Mouse (Mus musculus) neural tube, embryonic 11.5 days (tissue): ENCODE measurements around the gene Ppil4. TPM values are rescaled to one million over a fixed set of nuclear protein-coding genes. Genes with fewer than 3 reads are reported as not detected.

ENCODE experiments used
- ATAC-seq: fragments of 200-750 bp; cut with Nextera tagmentation; 2 replicates; pipeline ENCODE4 v1.8.0; 2017; ENCODE audit warnings: moderate number of reproducible peaks, mild to moderate bottlenecking, moderate TSS enrichment, moderate library complexity; ENCODE audit not compliant: insufficient read depth, low FRiP score, low TSS enrichment
- DNase-seq: peaks from one replicate; pipeline ENCODE4 v3.0.0-alpha.2; 2015; ENCODE audit warnings: low spot score
- H3K27ac ChIP-seq: fragments of 300-500 bp; sonication (generic); 2 replicates; pipeline ENCODE4 v1.5.1; 2014; ENCODE audit warnings: low read depth, mild to moderate bottlenecking, low read length
- H3K27me3 ChIP-seq: fragments of 300-500 bp; sonication (generic); 2 replicates; pipeline ENCODE4 v1.6.1; 2014; ENCODE audit warnings: mild to moderate bottlenecking, low read length, mixed read lengths; ENCODE audit not compliant: control insufficient read depth, insufficient read depth
- H3K36me3 ChIP-seq: fragments of 300-500 bp; sonication (generic); 2 replicates; pipeline ENCODE4 v1.6.1; 2014; ENCODE audit warnings: mild to moderate bottlenecking, low read length, moderate library complexity, mixed read lengths; ENCODE audit not compliant: control insufficient read depth, insufficient read depth
- H3K4me1 ChIP-seq: fragments of 300-500 bp; sonication (generic); 2 replicates; pipeline ENCODE4 v1.6.1; 2014; ENCODE audit warnings: low read length, mixed read lengths; ENCODE audit not compliant: control insufficient read depth, insufficient read depth
- H3K4me2 ChIP-seq: fragments of 300-500 bp; sonication (generic); 2 replicates; pipeline ENCODE4 v1.6.1; 2014; ENCODE audit warnings: low read depth, mild to moderate bottlenecking, moderate library complexity
- H3K4me3 ChIP-seq: fragments of 300-500 bp; sonication (generic); 2 replicates; pipeline ENCODE4 v1.5.1; 2014; ENCODE audit warnings: low read depth, low read length
- H3K9ac ChIP-seq: fragments of 300-500 bp; sonication (generic); 2 replicates; pipeline ENCODE4 v1.6.1; 2014; ENCODE audit warnings: mild to moderate bottlenecking, low read length
- H3K9me3 ChIP-seq: fragments of 300-500 bp; sonication (generic); 2 replicates; pipeline ENCODE4 v1.6.1; 2016; ENCODE audit warnings: low read length; ENCODE audit not compliant: control insufficient read depth
- WGBS: fragments of 180-500 bp; shearing (Covaris S2); extraction: QIAGEN DNeasy Blood & Tissue Kit; methylation state at CpG from one replicate; pipeline ENCODE4 v1.1.7; 2014; 5-methylcytosine and 5-hydroxymethylcytosine counted together
- polyA plus RNA-seq: library from polyadenylated mRNA; unstranded; fragments of >200 nt; fragmentation: Nextera tagmentation; extraction: Ambion mirVana; gene quantifications from 2 replicates; pipeline ENCODE4 v1.2.1, GENCODE M21; 2014

Ppil4 gene
- polyA plus RNA-seq, 1 experiment from 2014 or later: 51.6 TPM

- Histone ChIP-seq H3K4me1 (no peaks in the 10 kb centered on the region), H3K27ac (no peak overlapping the region), H3K27me3 (no peaks in the 10 kb centered on the region), H3K9ac (no peak overlapping the region), H3K4me2 (no peak overlapping the region), H3K9me3 (no peaks in the 10 kb centered on the region), H3K4me3 (no peak overlapping the region), H3K36me3 (no peaks in the 10 kb centered on the region; the same call in 1 of the 2 replicates)
- WGBS: 96% methylated on average over 4 of the region's 4 CpGs
- ATAC-seq (no peak), DNase-seq (no peak)
Observed at GRCm38 (mm10) chr10:7818676-7819075, 26.0 kb downstream of the Ppil4 start.

GRCm38 (mm10) chr10:7819156-7819555 is 26.5 kb downstream of the Ppil4 start:
- no peak for DNase-seq

GRCm38 (mm10) chr10:7819603-7820002 is 26.9 kb downstream of the Ppil4 start:
- Histone ChIP-seq H3K9ac (no peak overlapping the region), H3K4me1 (no peaks in the 10 kb centered on the region), H3K27ac (no peak overlapping the region), H3K4me3 (no peak overlapping the region), H3K9me3 (no peaks in the 10 kb centered on the region), H3K27me3 (no peaks in the 10 kb centered on the region), H3K36me3 (no peaks in the 10 kb centered on the region; the same call in 1 of the 2 replicates), H3K4me2 (no peak overlapping the region)
- whole genome bisulfite sequencing: 96% methylated on average over 4 of the region's 4 CpGs
- DNase-seq (no peak), ATAC-seq (no peak)

More at GRCm38 (mm10) chr10:7819156-7819555, 26.5 kb downstream of the Ppil4 start:
- no peak overlapping the region for H3K27ac ChIP-seq
- H3K9me3 ChIP-seq: no peaks in the 10 kb centered on the region
- no peak overlapping the region for H3K4me2 ChIP-seq
- H3K27me3 ChIP-seq: no peaks in the 10 kb centered on the region
- no peak overlapping the region for H3K4me3 ChIP-seq
- ATAC-seq: no peak
- H3K36me3 ChIP-seq: no peaks in the 10 kb centered on the region; the same call in 1 of the 2 replicates
- H3K4me1 ChIP-seq: no peaks in the 10 kb centered on the region
- H3K9ac ChIP-seq: no peak overlapping the region
- 94% methylated on average over 4 of the region's 4 CpGs for WGBS

- WGBS: 94% methylated on average over 5 of the region's 5 CpGs
- no peak for DNase-seq
- H3K4me2 ChIP-seq: no peak overlapping the region
Observed at GRCm38 (mm10) chr10:7820171-7820570, 27.5 kb downstream of the Ppil4 start.

GRCm38 (mm10) chr10:7821981-7822380 is 29.3 kb downstream of the Ppil4 start:
- Histone ChIP-seq H3K4me2 (no peak overlapping the region), H3K9ac (no peak overlapping the region), H3K4me3 (no peak overlapping the region), H3K27me3 (no peaks in the 10 kb centered on the region), H3K27ac (no peak overlapping the region), H3K36me3 (no peaks in the 10 kb centered on the region; the same call in 1 of the 2 replicates), H3K4me1 (no peaks in the 10 kb centered on the region), H3K9me3 (no peaks in the 10 kb centered on the region)
- ATAC-seq (no peak), DNase-seq (no peak)
- WGBS: 97% methylated on average over 12 of the region's 12 CpGs

More at GRCm38 (mm10) chr10:7820171-7820570, 27.5 kb downstream of the Ppil4 start:
- no peak overlapping the region for H3K4me3 ChIP-seq
- H3K9ac ChIP-seq: no peak overlapping the region
- H3K27me3 ChIP-seq: no peaks in the 10 kb centered on the region
- no peak for ATAC-seq
- H3K4me1 ChIP-seq: no peaks in the 10 kb centered on the region
- no peak overlapping the region for H3K27ac ChIP-seq
- H3K9me3 ChIP-seq: no peaks in the 10 kb centered on the region
- no peaks in the 10 kb centered on the region; the same call in 1 of the 2 replicates for H3K36me3 ChIP-seq

GRCm38 (mm10) chr10:7824663-7825280 is 32.1 kb downstream of the Ppil4 start:
- Histone ChIP-seq H3K9ac (no peak overlapping the region), H3K27ac (no peak overlapping the region), H3K36me3 (no peaks in the 10 kb centered on the region; the same call in 1 of the 2 replicates), H3K4me1 (no peaks in the 10 kb centered on the region), H3K27me3 (no peaks in the 10 kb centered on the region), H3K4me3 (no peak overlapping the region), H3K4me2 (no peak overlapping the region), H3K9me3 (no peaks in the 10 kb centered on the region)
- ATAC-seq: no peak
- DNase-seq: no peak
- 89% methylated on average over 9 of the region's 9 CpGs for WGBS

GRCm38 (mm10) chr10:7825281-7825665 is 32.6 kb downstream of the Ppil4 start:
- Histone ChIP-seq H3K4me3 (no peak overlapping the region), H3K9me3 (no peaks in the 10 kb centered on the region), H3K27me3 (no peaks in the 10 kb centered on the region), H3K4me1 (no peaks in the 10 kb centered on the region), H3K4me2 (no peak overlapping the region), H3K9ac (no peak overlapping the region), H3K27ac (no peak overlapping the region), H3K36me3 (no peaks in the 10 kb centered on the region; the same call in 1 of the 2 replicates)
- ATAC-seq: no peak
- WGBS: 97% methylated on average over 4 of the region's 4 CpGs
- DNase-seq: no peak

GRCm38 (mm10) chr10:7826106-7826505 is 33.4 kb downstream of the Ppil4 start:
- 93% methylated on average over 9 of the region's 9 CpGs for WGBS
- Histone ChIP-seq H3K4me2 (no peak overlapping the region), H3K36me3 (no peaks in the 10 kb centered on the region; the same call in 1 of the 2 replicates), H3K4me3 (no peak overlapping the region), H3K27ac (no peak overlapping the region), H3K4me1 (no peaks in the 10 kb centered on the region), H3K9ac (no peak overlapping the region), H3K9me3 (no peaks in the 10 kb centered on the region), H3K27me3 (no peaks in the 10 kb centered on the region)
- DNase-seq: no peak
- no peak for ATAC-seq

- H3K27ac ChIP-seq: no peak within 1 kb of the TSS
Observed at GRCm38 (mm10) chr10:7832171-7832676, 39.5 kb downstream of the Ppil4 start, which contains the start of gene Zc3h12d. TSS of gene Zc3h12d (plus strand) at chr10:7832470.

More at GRCm38 (mm10) chr10:7832171-7832676, 39.5 kb downstream of the Ppil4 start, which contains the start of gene Zc3h12d:
- Histone ChIP-seq H3K4me2 (peak within 1 kb of the TSS; percentile 24; the same call in 1 of the 2 replicates), H3K36me3 (no peaks in the 10 kb centered on the region), H3K27me3 (no peaks in the 10 kb centered on the region), H3K9ac (no peak within 1 kb of the TSS), H3K4me1 (no peaks in the 10 kb centered on the region), H3K4me3 (no peak within 1 kb of the TSS), H3K9me3 (no peaks in the 10 kb centered on the region)
- ATAC-seq: no peak
- peak; percentile 17 for DNase-seq
- WGBS: 4% methylated on average over 15 of the region's 15 CpGs
